Mouse (Mus musculus) bone marrow macrophage, adult 2 months (primary cell): ENCODE results near the gene Grin2b. TPM values are rescaled to one million over a fixed set of nuclear protein-coding genes. Genes with fewer than 3 reads are reported as not detected.

Experiments used
- H3K27ac ChIP-seq: 2 replicates; pipeline ENCODE4 v1.5.1; 2012; ENCODE audit warnings: low read depth, low read length; ENCODE audit not compliant: insufficient read depth
- H3K4me1 ChIP-seq: 2 replicates; pipeline ENCODE4 v1.6.1; 2012; ENCODE audit warnings: low read length; ENCODE audit not compliant: control insufficient read depth, insufficient read depth
- H3K4me3 ChIP-seq: 2 replicates; pipeline ENCODE4 v1.5.1; 2012; ENCODE audit warnings: mild to moderate bottlenecking, low read length, moderate library complexity; ENCODE audit not compliant: insufficient read depth
- CTCF ChIP-seq: IDR thresholded peaks from 2 replicates; pipeline ENCODE4 v1.5.1; 2012; ENCODE audit warnings: low read depth, mild to moderate bottlenecking, low read length, moderate library complexity
- POLR2A ChIP-seq: IDR thresholded peaks from 2 replicates; pipeline ENCODE4 v1.6.1; 2012; ENCODE audit warnings: mild to moderate bottlenecking, low read depth, low read length, borderline replicate concordance
- polyA plus RNA-seq: library from polyadenylated mRNA; stranded (reverse); fragments of >200 nt; gene quantifications from 2 replicates; pipeline ENCODE4 v1.2.4, GENCODE M21; 2012; ENCODE audit not compliant: missing spikeins, insufficient read depth, insufficient read length

Gene Grin2b
- polyA plus RNA-seq = not detected in 2 replicates

GRCm38 (mm10) chr6:136173191-136173896 lies at the start of gene Grin2b:
Grin2b (minus strand) TSS chr6:136173511.
- H3K4me3 ChIP-seq = no peak within 1 kb of the TSS
- no peak for TF ChIP-seq CTCF
- TF ChIP-seq POLR2A = no peak
- no peaks in the 10 kb centered on the region for H3K4me1 ChIP-seq
- no peak within 1 kb of the TSS for H3K27ac ChIP-seq

- Histone ChIP-seq H3K27ac (no peak overlapping the region), H3K4me1 (no peaks in the 10 kb centered on the region), H3K4me3 (no peak overlapping the region)
- TF ChIP-seq CTCF = no peak
- TF ChIP-seq POLR2A = no peak
These were observed 48.6 kb upstream of the Grin2b start for GRCm38 (mm10) chr6:136221894-136222293.

- Histone ChIP-seq H3K27ac (no peak overlapping the region), H3K4me1 (no peaks in the 10 kb centered on the region), H3K4me3 (no peak overlapping the region)
- TF ChIP-seq CTCF (no peak), POLR2A (no peak)
These were observed 37.1 kb upstream of the Grin2b start for GRCm38 (mm10) chr6:136210442-136210841.

GRCm38 (mm10) chr6:136199814-136200213 lies 26.5 kb upstream of the Grin2b start:
- no peak overlapping the region for H3K4me3 ChIP-seq
- no peaks in the 10 kb centered on the region for H3K4me1 ChIP-seq
- TF ChIP-seq POLR2A = no peak
- TF ChIP-seq CTCF = no peak
- no peak overlapping the region for H3K27ac ChIP-seq

- Histone ChIP-seq H3K4me1 (no peaks in the 10 kb centered on the region), H3K27ac (no peak overlapping the region), H3K4me3 (no peak overlapping the region)
- TF ChIP-seq POLR2A (no peak), CTCF (no peak)
These were observed 21.3 kb upstream of the Grin2b start for GRCm38 (mm10) chr6:136194616-136195015.

- TF ChIP-seq POLR2A (no peak), CTCF (no peak)
- H3K27ac ChIP-seq = no peak overlapping the region
- no peaks in the 10 kb centered on the region for H3K4me1 ChIP-seq
- no peak overlapping the region for H3K4me3 ChIP-seq
These were observed 4.8 kb upstream of the Grin2b start for GRCm38 (mm10) chr6:136178066-136178465.

GRCm38 (mm10) chr6:136172801-136173190 lies 515 bp downstream of the Grin2b start:
- TF ChIP-seq CTCF (no peak), POLR2A (no peak)
- Histone ChIP-seq H3K4me3 (no peak overlapping the region), H3K4me1 (no peaks in the 10 kb centered on the region), H3K27ac (no peak overlapping the region)

GRCm38 (mm10) chr6:136172172-136172651 lies 1.1 kb downstream of the Grin2b start:
- Histone ChIP-seq H3K27ac (no peak overlapping the region), H3K4me1 (no peaks in the 10 kb centered on the region), H3K4me3 (no peak overlapping the region)
- TF ChIP-seq CTCF (no peak), POLR2A (no peak)

- Histone ChIP-seq H3K4me3 (no peak overlapping the region), H3K27ac (no peak overlapping the region), H3K4me1 (no peaks in the 10 kb centered on the region)
- TF ChIP-seq CTCF (no peak), POLR2A (no peak)
These were observed 2.0 kb downstream of the Grin2b start for GRCm38 (mm10) chr6:136171343-136171742.

- Histone ChIP-seq H3K4me3 (no peak overlapping the region), H3K4me1 (no peaks in the 10 kb centered on the region), H3K27ac (no peak overlapping the region)
- TF ChIP-seq CTCF = no peak
- no peak for TF ChIP-seq POLR2A
These were observed 2.9 kb downstream of the Grin2b start for GRCm38 (mm10) chr6:136170381-136170780.

- TF ChIP-seq CTCF = no peak
- TF ChIP-seq POLR2A = no peak
- no peak overlapping the region for H3K27ac ChIP-seq
- H3K4me3 ChIP-seq = no peak overlapping the region
- H3K4me1 ChIP-seq = no peaks in the 10 kb centered on the region
These were observed 6.0 kb downstream of the Grin2b start for GRCm38 (mm10) chr6:136167361-136167760.
